Mouse (Mus musculus) limb, embryonic 13.5 days (tissue): ENCODE results near the gene Limk2. TPM values are rescaled to one million over a fixed set of nuclear protein-coding genes. Genes with fewer than 3 reads are reported as not detected.

Source experiments
- ATAC-seq: fragments of 200-750 bp; cut with Nextera tagmentation; 2 replicates; pipeline ENCODE4 v1.8.0; 2017; ENCODE audit warnings: low read depth, moderate number of reproducible peaks, moderate TSS enrichment; ENCODE audit not compliant: low FRiP score
- H3K27ac ChIP-seq: fragments of 300-500 bp; sonication (generic); 2 replicates; pipeline ENCODE4 v1.5.1; 2015; ENCODE audit warnings: inconsistent platforms, mild to moderate bottlenecking, moderate library complexity
- H3K27me3 ChIP-seq: fragments of 300-500 bp; sonication (generic); 2 replicates; pipeline ENCODE4 v1.6.1; 2015; ENCODE audit warnings: mild to moderate bottlenecking, inconsistent platforms
- H3K36me3 ChIP-seq: fragments of 300-500 bp; sonication (generic); 2 replicates; pipeline ENCODE4 v1.6.1; 2015; ENCODE audit warnings: inconsistent platforms, mild to moderate bottlenecking, moderate library complexity
- H3K4me1 ChIP-seq: fragments of 300-500 bp; sonication (generic); 2 replicates; pipeline ENCODE4 v1.6.1; 2015; ENCODE audit warnings: inconsistent platforms
- H3K4me2 ChIP-seq: fragments of 300-500 bp; sonication (generic); replicated peaks from 2 replicates; pipeline ENCODE4 v1.6.1; 2015; ENCODE audit warnings: inconsistent platforms, mild to moderate bottlenecking, moderate library complexity
- H3K4me3 ChIP-seq: fragments of 300-500 bp; sonication (generic); 2 replicates; pipeline ENCODE4 v1.5.1; 2015; ENCODE audit warnings: moderate library complexity, mild to moderate bottlenecking, inconsistent platforms
- H3K9ac ChIP-seq: fragments of 300-500 bp; sonication (generic); 2 replicates; pipeline ENCODE4 v1.6.1; 2015; ENCODE audit warnings: mild to moderate bottlenecking, inconsistent platforms
- H3K9me3 ChIP-seq: fragments of 300-500 bp; sonication (generic); 2 replicates; pipeline ENCODE4 v1.6.1; 2016; ENCODE audit warnings: inconsistent platforms
- WGBS: fragments of 180-500 bp; shearing (Covaris S2); methylation state at CpG from one replicate; pipeline ENCODE4 v1.1.7; 2015; 5-methylcytosine and 5-hydroxymethylcytosine counted together
- polyA plus RNA-seq: library from polyadenylated mRNA; unstranded; fragments of >200 nt; fragmentation: Nextera tagmentation; extraction: Ambion mirVana; gene quantifications from 2 replicates; pipeline ENCODE4 v1.2.1, GENCODE M21; 2015

The Limk2 gene
- polyA plus RNA-seq, 1 experiment from 2014 or later = 61.2 TPM

GRCm38 (mm10) chr11:3302385-3302784 is 106.6 kb downstream of the Limk2 start:
- peaks cover 99% of the 10 kb centered on the region for H3K36me3 ChIP-seq
- WGBS = 83% methylated on average over 4 of the region's 4 CpGs

GRCm38 (mm10) chr11:3301075-3301474 is 107.9 kb downstream of the Limk2 start:
- WGBS = 96% methylated on average over 5 of the region's 5 CpGs
- Histone ChIP-seq H3K4me1 (peaks cover 11% of the 10 kb centered on the region), H3K4me2 (no peak overlapping the region), H3K27ac (no peak overlapping the region), H3K27me3 (no peaks in the 10 kb centered on the region), H3K36me3 (peaks cover 99% of the 10 kb centered on the region), H3K9ac (no peak overlapping the region), H3K4me3 (no peak overlapping the region), H3K9me3 (no peaks in the 10 kb centered on the region)
- ATAC-seq = no peak

More at GRCm38 (mm10) chr11:3302385-3302784, 106.6 kb downstream of the Limk2 start:
- Histone ChIP-seq H3K9me3 (no peaks in the 10 kb centered on the region), H3K27me3 (no peaks in the 10 kb centered on the region), H3K27ac (no peak overlapping the region), H3K9ac (no peak overlapping the region), H3K4me2 (no peak overlapping the region), H3K4me3 (no peak overlapping the region), H3K4me1 (peaks cover 10% of the 10 kb centered on the region; the same call in 1 of the 2 replicates)
- ATAC-seq = no peak

- Histone ChIP-seq H3K36me3 (peaks cover 99% of the 10 kb centered on the region), H3K4me3 (no peak overlapping the region), H3K9me3 (no peaks in the 10 kb centered on the region), H3K4me2 (no peak overlapping the region), H3K4me1 (peaks cover 32% of the 10 kb centered on the region), H3K9ac (no peak overlapping the region), H3K27me3 (no peaks in the 10 kb centered on the region), H3K27ac (no peak overlapping the region)
- no peak for ATAC-seq
- 90% methylated on average over 14 of the region's 14 CpGs for WGBS
Observed at GRCm38 (mm10) chr11:3298813-3299185, 110.2 kb downstream of the Limk2 start.

GRCm38 (mm10) chr11:3297871-3298812 is 110.8 kb downstream of the Limk2 start:
- H3K36me3 ChIP-seq = peaks cover 100% of the 10 kb centered on the region
- 87% methylated on average over 10 of the region's 10 CpGs for WGBS
- H3K27ac ChIP-seq = no peak overlapping the region
- no peak for ATAC-seq
- H3K9ac ChIP-seq = no peak overlapping the region
- H3K9me3 ChIP-seq = no peaks in the 10 kb centered on the region
- H3K4me2 ChIP-seq = no peak overlapping the region
- H3K4me3 ChIP-seq = no peak overlapping the region
- H3K27me3 ChIP-seq = no peaks in the 10 kb centered on the region
- H3K4me1 ChIP-seq = peaks cover 38% of the 10 kb centered on the region

- Histone ChIP-seq H3K27ac (no peak overlapping the region), H3K36me3 (peaks cover 82% of the 10 kb centered on the region), H3K27me3 (no peaks in the 10 kb centered on the region), H3K4me2 (no peak overlapping the region), H3K4me3 (no peak overlapping the region), H3K4me1 (peaks cover 38% of the 10 kb centered on the region), H3K9ac (no peak overlapping the region), H3K9me3 (no peaks in the 10 kb centered on the region)
- WGBS = 79% methylated on average over 5 of the region's 5 CpGs
- ATAC-seq = no peak
Observed at GRCm38 (mm10) chr11:3296056-3296455, 112.9 kb downstream of the Limk2 start.

- H3K4me3 ChIP-seq = no peak overlapping the region
- no peak overlapping the region for H3K27ac ChIP-seq
- 97% methylated on average over 2 of the region's 2 CpGs for WGBS
- no peaks in the 10 kb centered on the region for H3K9me3 ChIP-seq
- no peak for ATAC-seq
- peaks cover 67% of the 10 kb centered on the region for H3K36me3 ChIP-seq
- peaks cover 40% of the 10 kb centered on the region for H3K4me1 ChIP-seq
- 0 out of 2 replicates have a peak overlapping the region, but pooled peaks have one; percentile 31 for H3K9ac ChIP-seq
- peak overlapping the region; percentile 100 for H3K4me2 ChIP-seq
- no peaks in the 10 kb centered on the region for H3K27me3 ChIP-seq
Observed at GRCm38 (mm10) chr11:3294641-3295040, 114.3 kb downstream of the Limk2 start.

Other genes starting within 250 kb of the Limk2 start
- gene Sfi1, start 215.7 kb downstream of the Limk2 start, polyA plus RNA-seq = 16.8 and 17.3 TPM in 2 replicates
- gene Eif4enif1, start 206.8 kb downstream of the Limk2 start, polyA plus RNA-seq = 62.1 and 68.8 TPM in 2 replicates
- gene Drg1, start 142.8 kb downstream of the Limk2 start, polyA plus RNA-seq = 226 and 231 TPM in 2 replicates
- 45.5 and 48.7 TPM in 2 replicates for gene Patz1, start 120.3 kb downstream of the Limk2 start, polyA plus RNA-seq
- gene Pik3ip1, start 78.8 kb downstream of the Limk2 start, polyA plus RNA-seq = 15.7 and 17.2 TPM in 2 replicates
- gene Rnf185, start 43.2 kb upstream of the Limk2 start, polyA plus RNA-seq = 39.0 and 41.3 TPM in 2 replicates
- 0.22 and 0.38 TPM in 2 replicates for gene Pla2g3, start 79.1 kb upstream of the Limk2 start, polyA plus RNA-seq
- 0.09 and 0.23 TPM in 2 replicates for gene Inpp5j, start 95.6 kb upstream of the Limk2 start, polyA plus RNA-seq
- 142 and 153 TPM in 2 replicates for gene Selenom, start 105.5 kb upstream of the Limk2 start, polyA plus RNA-seq
- 57.8 and 63.6 TPM in 2 replicates for gene Smtn, start 131.4 kb upstream of the Limk2 start, polyA plus RNA-seq
- 32.4 and 37.0 TPM in 2 replicates for gene Morc2a, start 240.0 kb upstream of the Limk2 start, polyA plus RNA-seq